Mouse (Mus musculus) kidney, postnatal 14 days (tissue): ENCODE results near the gene Fgf18.

Experiments
- DNase-seq: peaks from one replicate; pipeline ENCODE4 v3.0.0; 2022; ENCODE audit warnings: mixed read lengths

Gene Fgf18

DNA sequence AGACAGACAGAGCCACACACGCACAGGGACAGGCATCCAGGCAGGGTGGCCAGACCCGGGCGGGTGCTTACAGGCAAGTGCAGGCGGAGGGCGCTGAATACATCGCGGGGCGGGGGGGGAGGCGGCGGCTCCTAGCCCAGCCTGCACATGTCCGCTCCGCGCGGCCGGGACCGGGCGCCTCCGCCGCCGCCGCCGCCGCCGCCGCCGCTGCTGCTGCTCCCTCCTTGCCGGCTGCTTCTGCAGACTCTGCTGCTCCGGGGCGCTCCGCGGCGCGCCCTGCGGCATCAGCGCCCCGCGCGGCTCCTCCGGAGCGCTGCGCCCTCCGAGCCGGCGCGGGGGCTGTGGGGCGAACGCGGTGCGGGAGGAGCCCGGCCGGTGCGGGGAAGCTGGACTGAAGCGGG is at the start of gene Fgf18:
TSS of gene Fgf18 (minus strand) at position 230 of the 401 bp plus-strand sequence.
- peak; percentile 61 for DNase-seq

DNA sequence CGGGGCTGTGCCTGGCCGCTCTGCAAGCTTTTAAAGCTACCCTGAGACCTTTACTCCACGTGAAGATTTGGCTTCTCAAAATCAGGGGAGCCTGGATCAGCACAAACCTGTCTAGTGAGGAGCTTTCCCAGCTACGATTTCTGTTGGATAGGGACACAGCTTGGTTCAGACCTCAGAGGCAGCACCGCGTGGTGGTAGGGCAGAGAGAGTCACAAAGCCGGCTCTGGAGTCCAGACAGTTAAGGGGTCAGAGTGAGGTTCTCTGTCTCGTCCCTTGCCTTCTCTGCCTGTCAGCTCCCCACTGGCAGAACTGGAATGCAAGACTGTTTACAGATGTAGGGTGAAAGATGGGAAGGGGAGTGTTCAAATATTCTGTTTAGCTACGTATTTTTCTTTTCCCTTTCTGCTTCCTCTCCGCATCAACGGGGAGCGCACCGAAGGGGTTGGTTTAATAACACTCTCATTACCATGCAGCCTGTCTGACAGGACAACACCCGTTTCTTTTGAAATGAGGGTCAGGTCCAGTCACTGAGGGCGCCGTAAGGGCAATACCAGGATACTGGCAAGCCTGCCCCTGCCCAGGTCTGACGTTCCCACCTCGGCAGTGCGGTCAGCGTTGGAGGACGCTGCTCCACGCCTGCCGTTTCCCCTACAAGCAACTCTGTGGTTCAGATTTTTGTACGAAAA is 49.4 kb upstream of the Fgf18 start:
- DNase-seq = no peak

DNA sequence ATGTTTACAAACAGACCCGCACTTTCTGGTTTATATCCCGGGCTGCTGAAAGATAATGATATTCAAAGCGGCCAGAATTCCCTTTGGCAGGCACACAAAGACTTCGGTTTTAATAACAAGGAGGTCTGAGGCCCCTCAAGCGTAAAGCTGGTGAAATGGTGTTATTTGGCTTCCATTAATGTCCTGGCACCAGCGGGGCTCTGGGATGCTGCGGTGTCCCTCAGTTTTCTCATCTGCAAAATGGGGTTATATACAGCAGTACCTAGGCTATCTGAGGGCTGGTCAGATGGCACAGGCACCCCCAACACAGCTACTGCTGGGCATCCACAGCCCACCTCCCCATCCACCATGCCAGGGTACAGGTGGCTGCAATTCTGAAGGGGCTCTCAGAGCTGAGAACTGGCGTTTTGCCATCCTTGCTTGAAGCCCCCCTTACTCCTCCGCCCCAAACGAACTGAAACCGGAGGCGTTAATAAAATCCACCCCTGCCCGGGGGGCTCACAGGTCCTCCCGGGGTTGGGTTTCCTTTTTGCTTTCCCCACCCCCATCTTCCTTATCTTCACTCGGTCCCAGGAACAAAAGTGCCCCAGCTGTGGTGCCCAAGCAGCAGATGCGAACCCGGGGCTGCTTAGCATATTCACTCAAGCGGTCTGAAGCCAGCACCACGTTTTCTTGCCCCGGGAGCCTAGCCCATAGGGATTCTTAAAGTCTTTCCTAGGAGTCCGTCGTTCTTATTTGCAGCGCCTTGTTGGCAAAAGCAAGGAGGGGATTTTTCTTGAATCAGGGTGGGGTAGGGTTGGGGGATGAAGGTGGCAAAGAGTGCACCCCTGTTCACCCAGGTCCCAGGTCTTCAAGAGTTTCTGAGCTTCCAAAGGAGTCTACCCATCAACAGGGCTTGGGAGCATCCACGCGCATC is 48.6 kb upstream of the Fgf18 start:
- no peak for DNase-seq

DNA sequence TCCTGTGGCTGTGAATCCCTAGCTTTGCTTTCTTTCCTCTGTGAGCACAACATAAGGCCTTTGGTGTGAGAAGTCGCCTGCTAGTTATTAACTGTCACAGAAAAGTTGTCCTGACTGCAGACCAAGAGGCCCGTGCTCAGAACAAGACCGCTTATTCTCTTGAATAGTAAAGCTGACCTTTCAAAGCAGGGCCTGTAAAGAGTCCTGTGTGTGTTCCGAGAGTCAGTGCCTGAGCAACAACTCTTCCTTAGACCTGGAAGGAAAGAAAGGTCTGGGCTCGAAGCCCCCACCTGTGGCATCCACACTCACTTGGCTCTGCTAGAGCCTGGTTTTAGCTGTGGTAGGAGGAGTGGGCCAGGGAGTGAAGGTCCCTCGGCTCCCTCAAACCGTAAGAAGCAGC is 47.9 kb upstream of the Fgf18 start:
- no peak for DNase-seq

GRCm38 (mm10) chr11:33193695-33194094 is 46.5 kb upstream of the Fgf18 start:
- no peak for DNase-seq

DNA sequence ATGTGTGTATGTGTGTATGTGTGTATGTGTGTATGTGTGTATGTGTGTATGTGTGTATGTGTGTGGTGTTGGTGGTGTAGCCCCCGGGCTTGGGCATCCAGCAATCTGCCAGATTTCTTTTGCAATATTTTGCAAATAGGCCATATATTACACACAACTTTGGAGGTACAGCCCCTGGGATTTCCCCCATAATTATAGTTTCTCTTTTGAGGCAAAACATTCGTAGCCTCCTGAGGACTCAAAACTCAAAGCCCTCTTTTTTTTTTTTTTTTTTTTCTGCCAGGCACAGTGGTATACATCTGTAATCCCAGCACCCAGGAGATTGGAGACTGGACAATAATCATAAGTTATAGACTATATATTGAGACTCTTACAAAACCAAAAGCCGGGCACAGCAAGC is 34.6 kb upstream of the Fgf18 start:
- DNase-seq = no peak

- no peak for DNase-seq
Observed at GRCm38 (mm10) chr11:33180701-33181116, 33.5 kb upstream of the Fgf18 start.

- DNase-seq = no peak
Observed at GRCm38 (mm10) chr11:33179802-33180201, 32.6 kb upstream of the Fgf18 start.

DNA sequence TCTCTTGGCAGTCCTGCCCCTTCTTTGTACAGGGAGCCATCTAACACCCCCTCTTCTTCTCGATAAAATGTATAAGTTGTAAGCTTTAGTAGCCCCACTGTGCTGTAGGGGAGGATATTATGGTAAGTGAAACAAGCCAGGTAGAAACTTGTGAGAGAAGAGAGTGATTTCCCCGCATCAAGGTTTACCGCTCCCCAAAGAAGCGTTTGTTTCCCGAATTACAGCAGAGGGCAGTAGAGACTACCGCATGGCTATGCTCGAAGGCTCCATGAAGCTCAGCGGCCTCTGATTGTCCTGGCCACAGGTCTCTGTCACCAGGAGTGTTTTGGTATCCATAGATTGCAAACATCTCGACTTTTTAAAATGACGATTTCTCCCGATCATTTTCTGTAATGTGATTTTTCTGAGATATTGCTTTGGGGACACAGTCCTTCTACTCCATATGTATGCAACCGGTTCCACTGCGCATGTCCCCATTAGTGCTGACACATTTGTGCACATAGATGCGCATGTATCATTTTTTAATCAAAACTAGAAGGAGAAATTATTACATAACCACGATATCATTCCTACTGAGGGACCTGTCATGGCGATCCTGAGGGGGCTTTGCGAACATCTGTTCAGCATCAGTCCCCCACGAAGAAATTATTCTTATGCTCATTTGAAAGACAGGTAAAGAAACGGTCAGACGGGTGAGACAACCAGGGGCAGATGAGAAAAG is 29.5 kb upstream of the Fgf18 start:
- peak; percentile 51 for DNase-seq

DNA sequence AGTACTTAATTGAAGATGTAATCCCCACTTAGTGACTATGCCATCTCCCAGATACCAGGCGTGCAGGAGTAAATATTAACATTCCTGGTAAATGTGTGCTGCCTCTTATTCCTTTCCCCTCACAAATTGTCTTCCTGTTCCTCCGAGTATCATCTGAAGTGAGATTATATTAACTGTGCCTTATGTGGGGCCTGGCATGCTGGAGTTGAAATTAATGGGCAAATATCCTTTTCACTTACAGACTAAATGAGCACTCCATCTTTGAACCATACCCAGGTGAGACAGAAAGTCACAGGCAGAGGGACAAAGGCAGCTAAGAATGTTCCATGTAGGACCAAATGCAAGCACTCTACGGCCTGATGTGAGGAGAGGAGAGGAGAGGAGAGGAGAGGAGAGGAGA is 28.6 kb upstream of the Fgf18 start:
- no peak for DNase-seq

DNA sequence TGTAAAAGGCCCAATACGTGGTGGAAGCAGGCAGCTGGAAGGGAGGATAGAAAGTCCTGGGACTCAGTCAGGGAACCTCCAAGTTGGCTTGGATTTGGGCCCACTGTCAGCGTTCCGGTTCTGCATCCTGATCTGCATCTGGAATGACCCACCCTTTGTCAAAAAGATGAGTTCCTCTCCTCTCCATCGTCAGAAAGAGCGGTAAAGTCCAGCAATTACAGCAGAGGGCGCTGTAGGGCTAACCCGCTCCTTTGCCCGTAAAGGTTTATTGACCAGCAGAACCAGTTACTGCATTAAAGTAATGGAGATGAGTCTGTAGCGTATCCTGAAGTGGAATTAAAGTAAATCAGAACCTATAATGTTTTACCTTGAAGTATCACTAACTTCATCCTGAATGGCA is 23.3 kb upstream of the Fgf18 start:
- peak; percentile 40 for DNase-seq

GRCm38 (mm10) chr11:33162998-33163506 is 15.9 kb upstream of the Fgf18 start, which contains the start of gene Npm1:
Npm1 (minus strand) TSS chr11:33163206.
- DNase-seq = peak; percentile 100

GRCm38 (mm10) chr11:33162211-33162997 is 15.2 kb upstream of the Fgf18 start:
- DNase-seq = peak; percentile 77

GRCm38 (mm10) chr11:33159741-33160140 is 12.5 kb upstream of the Fgf18 start:
- no peak for DNase-seq

DNA sequence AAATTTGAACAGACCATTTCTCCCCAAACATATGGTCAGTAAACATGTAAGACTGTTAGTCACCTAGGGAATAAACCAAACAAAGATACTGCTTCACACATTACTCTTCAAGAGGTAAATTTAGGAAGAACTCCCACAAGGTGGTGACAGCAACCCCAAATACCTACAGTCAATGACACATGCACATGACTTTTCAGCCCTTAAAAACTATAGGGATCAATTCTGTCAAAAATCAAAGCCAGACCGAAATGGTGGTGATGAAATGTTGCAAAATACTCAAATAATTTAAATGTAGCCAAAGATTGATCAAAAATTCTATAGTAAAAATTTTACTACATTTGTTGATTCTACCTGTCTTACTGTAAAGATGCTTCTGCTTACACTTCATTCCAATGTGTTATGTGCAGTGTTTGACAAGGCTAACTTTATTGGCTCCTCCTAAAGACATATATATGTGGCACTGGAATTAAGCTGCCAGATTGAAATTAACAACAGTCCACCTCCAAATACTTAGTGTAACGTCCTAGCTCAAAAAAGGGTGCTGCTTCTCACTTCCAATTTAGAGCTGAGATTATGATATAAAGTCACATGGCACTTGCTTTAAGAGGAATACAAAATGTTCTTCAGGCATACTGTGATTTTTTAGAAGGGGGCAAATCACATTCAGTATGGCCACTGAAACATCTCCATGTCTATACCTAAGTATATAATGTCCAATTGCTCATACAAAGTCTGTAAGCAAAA is 10.4 kb upstream of the Fgf18 start:
- no peak for DNase-seq

GRCm38 (mm10) chr11:33156436-33157015 is 9.3 kb upstream of the Fgf18 start:
- no peak for DNase-seq

GRCm38 (mm10) chr11:33154459-33154858 is 7.3 kb upstream of the Fgf18 start:
- DNase-seq = no peak

- DNase-seq = no peak
Observed at GRCm38 (mm10) chr11:33152997-33153396, 5.8 kb upstream of the Fgf18 start.

DNA sequence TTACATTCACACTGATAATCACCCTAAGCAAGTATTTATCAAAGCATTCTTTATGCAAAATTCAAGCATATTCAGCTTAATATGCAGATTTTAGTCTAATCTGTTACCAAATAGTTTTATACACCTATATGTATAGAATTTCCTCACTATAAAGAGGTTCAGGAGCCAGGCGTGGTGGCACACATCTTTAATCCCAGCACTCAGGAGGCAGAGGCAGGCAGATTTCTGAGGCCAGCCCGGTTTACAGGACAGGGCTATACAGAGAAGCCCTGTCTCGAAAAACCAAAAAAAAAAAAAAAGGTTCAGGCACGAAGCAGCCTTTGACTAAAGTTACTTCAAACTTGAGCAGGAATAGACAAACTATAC is 4.6 kb upstream of the Fgf18 start:
- no peak for DNase-seq

DNA sequence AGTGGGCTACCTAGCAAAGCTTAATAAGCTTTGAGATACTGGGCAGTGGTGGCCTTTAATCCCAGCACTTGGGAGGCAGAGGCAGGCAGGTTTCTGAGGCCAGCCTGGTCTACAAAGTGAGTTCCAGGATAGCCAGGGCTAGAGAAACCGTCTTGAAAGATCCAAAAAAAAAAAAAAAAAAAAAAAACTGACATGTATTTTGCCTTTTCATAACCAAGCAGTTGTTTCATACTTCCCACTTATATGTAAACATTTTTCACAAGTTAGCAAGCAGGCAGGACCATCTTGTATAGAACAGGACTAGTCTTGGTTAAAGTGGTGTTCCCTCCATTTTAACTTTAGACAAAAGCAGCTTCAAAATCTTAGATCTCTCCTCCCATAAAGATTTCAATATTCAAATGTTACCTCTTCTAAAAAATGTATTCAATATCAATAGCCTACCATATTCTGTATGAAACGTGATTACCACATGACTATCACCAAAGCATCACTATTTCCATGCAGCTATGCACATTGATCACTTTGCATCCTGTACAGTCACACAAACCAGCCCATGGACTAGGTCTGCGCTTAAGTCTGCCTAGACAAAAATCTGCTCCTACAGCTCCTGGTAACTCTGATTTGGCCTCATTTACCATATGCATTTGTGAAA is 4.1 kb upstream of the Fgf18 start:
- DNase-seq = no peak

DNA sequence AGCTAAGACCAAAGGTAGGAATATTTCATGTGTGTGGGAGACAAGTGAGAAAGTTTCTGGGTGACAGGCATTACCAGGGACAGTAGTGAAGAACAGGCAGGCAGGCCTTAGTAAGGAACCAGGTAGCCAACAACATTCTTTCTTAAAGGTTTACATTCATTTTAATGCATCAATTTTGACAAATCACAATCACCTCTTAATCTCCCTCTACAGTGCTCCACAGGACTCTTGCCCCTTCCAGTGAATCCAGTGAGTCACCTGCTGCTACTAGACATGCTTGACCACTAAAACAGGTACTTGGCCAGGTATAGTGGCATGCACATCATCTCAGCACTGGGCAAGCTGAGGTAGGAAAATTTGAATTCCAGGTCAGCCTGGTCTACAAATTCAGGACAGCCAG is 3.2 kb upstream of the Fgf18 start:
- no peak for DNase-seq
